Mouse (Mus musculus) kidney, embryonic 15.5 days (tissue): Measurements from ENCODE around the gene Gm11236. TPM values are rescaled to one million over a fixed set of nuclear protein-coding genes. Genes with fewer than 3 reads are reported as not detected.
"Not testable (repeated sequence)": the region's sequence is repeated elsewhere in the genome, so short reads cannot be mapped to it uniquely, and the experiment has no call there.

Source experiments
- ATAC-seq: fragments of 200-750 bp; cut with Nextera tagmentation; replicated peaks from 2 replicates; pipeline ENCODE4 v1.8.0; 2017; ENCODE audit warnings: moderate TSS enrichment; ENCODE audit not compliant: low FRiP score
- H3K27ac ChIP-seq: fragments of 300-500 bp; sonication (generic); 2 replicates; pipeline ENCODE4 v1.5.1; 2015; ENCODE audit warnings: mild to moderate bottlenecking, inconsistent platforms
- H3K27me3 ChIP-seq: fragments of 300-500 bp; sonication (generic); 2 replicates; pipeline ENCODE4 v1.6.1; 2015; ENCODE audit warnings: inconsistent platforms
- H3K36me3 ChIP-seq: fragments of 300-500 bp; sonication (generic); 2 replicates; pipeline ENCODE4 v1.6.1; 2015; ENCODE audit warnings: inconsistent platforms
- H3K4me1 ChIP-seq: fragments of 300-500 bp; sonication (generic); 2 replicates; pipeline ENCODE4 v1.6.1; 2015; ENCODE audit warnings: inconsistent platforms
- H3K4me2 ChIP-seq: fragments of 300-500 bp; sonication (generic); 2 replicates; pipeline ENCODE4 v1.6.1; 2015; ENCODE audit warnings: moderate library complexity, mild to moderate bottlenecking, inconsistent platforms
- H3K4me3 ChIP-seq: fragments of 300-500 bp; sonication (generic); replicated peaks from 2 replicates; pipeline ENCODE4 v1.5.1; 2015; ENCODE audit warnings: mild to moderate bottlenecking, inconsistent platforms
- H3K9ac ChIP-seq: fragments of 300-500 bp; sonication (generic); 2 replicates; pipeline ENCODE4 v1.6.1; 2015; ENCODE audit warnings: mild to moderate bottlenecking, inconsistent platforms
- H3K9me3 ChIP-seq: fragments of 300-500 bp; sonication (generic); replicated peaks from 2 replicates; pipeline ENCODE4 v1.6.1; 2016; ENCODE audit warnings: inconsistent platforms
- WGBS: fragments of 180-500 bp; shearing (Covaris S2); methylation state at CpG from one replicate; pipeline ENCODE4 v1.1.7; 2015; ENCODE audit warnings: mixed read lengths; 5-methylcytosine and 5-hydroxymethylcytosine counted together
- polyA plus RNA-seq: library from polyadenylated mRNA; unstranded; fragments of >200 nt; fragmentation: Nextera tagmentation; extraction: Ambion mirVana; gene quantifications from 2 replicates; pipeline ENCODE4 v1.2.1, GENCODE M21; 2015

Gene Gm11236
- not detected in 2 replicates for polyA plus RNA-seq

DNA sequence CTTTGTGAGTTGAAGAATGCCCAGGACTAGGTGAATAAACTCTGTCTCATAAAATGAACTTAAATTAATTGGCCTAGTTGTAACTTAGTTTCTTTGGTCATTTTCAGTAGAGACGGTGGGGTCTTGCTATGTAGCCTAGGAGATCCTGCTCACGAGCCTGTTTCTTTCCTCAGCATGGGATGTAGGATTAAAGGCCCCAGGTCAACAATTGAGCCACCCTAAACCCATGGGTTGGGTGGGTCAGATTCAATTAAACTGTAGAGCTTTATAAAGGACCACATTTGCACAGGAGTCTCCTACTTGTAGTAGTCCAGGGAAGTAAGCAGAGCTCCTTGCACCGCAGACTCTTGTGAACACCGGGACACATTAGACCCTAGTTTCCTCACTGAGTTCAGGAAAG is at the start of gene Gm11236:
Gene Gm11236, plus strand, starts transcription at position 301 of the 400 bp plus-strand sequence.
- not testable (repeated sequence) for H3K27me3 ChIP-seq, H3K9ac ChIP-seq, H3K4me2 ChIP-seq, H3K4me1 ChIP-seq, H3K4me3 ChIP-seq, ATAC-seq, H3K36me3 ChIP-seq, H3K9me3 ChIP-seq, H3K27ac ChIP-seq
- WGBS, result no CpG with 5 or more reads among the region's 4 CpGs

DNA sequence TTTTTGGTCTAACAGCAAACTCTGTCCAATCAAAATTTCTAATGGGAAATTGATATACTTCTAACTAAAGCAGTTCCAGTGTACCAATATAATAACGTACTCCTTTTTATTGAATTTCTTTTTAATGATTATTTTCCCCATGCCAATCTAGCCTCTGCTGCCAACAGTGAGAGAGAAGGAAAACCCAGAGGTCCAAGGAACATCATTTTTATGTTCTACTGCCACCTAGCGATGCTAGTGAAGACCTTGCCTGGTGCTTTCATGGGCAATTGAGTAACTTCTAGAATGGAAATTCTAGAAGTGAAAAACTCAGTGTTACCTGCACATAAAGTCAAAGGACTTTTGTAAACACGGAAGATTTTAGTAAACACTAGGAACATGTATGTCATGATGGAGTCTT is 38.7 kb upstream of the Gm11236 start:
- no peak overlapping the region for H3K9ac ChIP-seq
- no peaks in the 10 kb centered on the region for H3K27me3 ChIP-seq
- H3K9me3 ChIP-seq, result no peaks in the 10 kb centered on the region
- no peaks in the 10 kb centered on the region for H3K36me3 ChIP-seq
- no peak for ATAC-seq
- WGBS, result 10% methylated on average over 3 of the region's 3 CpGs
- H3K4me1 ChIP-seq, result no peaks in the 10 kb centered on the region
- H3K27ac ChIP-seq, result no peak overlapping the region
- no peak overlapping the region for H3K4me3 ChIP-seq
- no peak overlapping the region for H3K4me2 ChIP-seq

DNA sequence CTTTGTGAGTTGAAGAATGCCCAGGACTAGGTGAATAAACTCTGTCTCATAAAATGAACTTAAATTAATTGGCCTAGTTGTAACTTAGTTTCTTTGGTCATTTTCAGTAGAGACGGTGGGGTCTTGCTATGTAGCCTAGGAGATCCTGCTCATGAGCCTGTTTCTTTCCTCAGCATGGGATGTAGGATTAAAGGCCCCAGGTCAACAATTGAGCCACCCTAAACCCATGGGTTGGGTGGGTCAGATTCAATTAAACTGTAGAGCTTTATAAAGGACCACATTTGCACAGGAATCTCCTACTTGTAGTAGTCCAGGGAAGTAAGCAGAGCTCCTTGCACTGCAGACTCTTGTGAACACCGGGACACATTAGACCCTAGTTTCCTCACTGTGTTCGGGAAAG is 30.3 kb upstream of the Gm11236 start, which contains the start of gene Gm11238:
Gene Gm11238, plus strand, starts transcription at position 301 of the 400 bp plus-strand sequence.
- not testable (repeated sequence) for H3K27ac ChIP-seq, H3K9me3 ChIP-seq, ATAC-seq, H3K27me3 ChIP-seq, H3K4me3 ChIP-seq, H3K9ac ChIP-seq, H3K4me1 ChIP-seq, H3K36me3 ChIP-seq, H3K4me2 ChIP-seq
- no CpG with 5 or more reads among the region's 3 CpGs for WGBS

DNA sequence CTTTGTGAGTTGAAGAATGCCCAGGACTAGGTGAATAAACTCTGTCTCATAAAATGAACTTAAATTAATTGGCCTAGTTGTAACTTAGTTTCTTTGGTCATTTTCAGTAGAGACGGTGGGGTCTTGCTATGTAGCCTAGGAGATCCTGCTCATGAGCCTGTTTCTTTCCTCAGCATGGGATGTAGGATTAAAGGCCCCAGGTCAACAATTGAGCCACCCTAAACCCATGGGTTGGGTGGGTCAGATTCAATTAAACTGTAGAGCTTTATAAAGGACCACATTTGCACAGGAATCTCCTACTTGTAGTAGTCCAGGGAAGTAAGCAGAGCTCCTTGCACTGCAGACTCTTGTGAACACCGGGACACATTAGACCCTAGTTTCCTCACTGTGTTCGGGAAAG is 15.2 kb upstream of the Gm11236 start, which contains the start of gene Gm11237:
Gene Gm11237, plus strand, starts transcription at position 301 of the 400 bp plus-strand sequence.
- not testable (repeated sequence) for H3K9me3 ChIP-seq, ATAC-seq, H3K27ac ChIP-seq, H3K4me2 ChIP-seq, H3K9ac ChIP-seq, H3K4me1 ChIP-seq, H3K36me3 ChIP-seq, H3K27me3 ChIP-seq, H3K4me3 ChIP-seq
- WGBS, result no CpG with 5 or more reads among the region's 3 CpGs

DNA sequence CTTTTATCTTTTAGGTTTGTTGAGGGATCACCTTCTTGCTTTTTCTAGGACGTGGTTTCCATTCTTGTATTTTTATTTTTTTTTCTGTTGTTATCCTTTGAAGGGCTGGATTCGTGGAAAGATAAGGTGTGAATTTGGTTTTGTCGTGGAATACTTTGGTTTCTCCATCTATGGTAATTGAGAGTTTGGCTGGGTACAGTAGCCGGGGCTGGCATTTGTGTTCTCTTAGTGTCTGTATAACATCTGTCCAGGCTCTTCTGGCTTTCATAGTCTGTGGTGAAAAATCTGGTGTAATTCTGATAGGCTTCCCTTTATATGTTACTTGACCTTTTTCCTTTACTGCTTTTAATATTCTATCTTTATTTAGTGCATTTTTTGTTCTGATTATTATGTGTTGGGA is 23.9 kb downstream of the Gm11236 start:
- H3K4me2 ChIP-seq, ATAC-seq, H3K36me3 ChIP-seq, H3K9ac ChIP-seq, H3K4me3 ChIP-seq, H3K4me1 ChIP-seq, H3K9me3 ChIP-seq, H3K27me3 ChIP-seq, H3K27ac ChIP-seq: not testable (repeated sequence)
- WGBS, result 88% methylated on average over 4 of the region's 4 CpGs

DNA sequence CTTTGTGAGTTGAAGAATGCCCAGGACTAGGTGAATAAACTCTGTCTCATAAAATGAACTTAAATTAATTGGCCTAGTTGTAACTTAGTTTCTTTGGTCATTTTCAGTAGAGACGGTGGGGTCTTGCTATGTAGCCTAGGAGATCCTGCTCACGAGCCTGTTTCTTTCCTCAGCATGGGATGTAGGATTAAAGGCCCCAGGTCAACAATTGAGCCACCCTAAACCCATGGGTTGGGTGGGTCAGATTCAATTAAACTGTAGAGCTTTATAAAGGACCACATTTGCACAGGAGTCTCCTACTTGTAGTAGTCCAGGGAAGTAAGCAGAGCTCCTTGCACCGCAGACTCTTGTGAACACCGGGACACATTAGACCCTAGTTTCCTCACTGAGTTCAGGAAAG is 30.1 kb downstream of the Gm11236 start, which contains the start of gene Gm11239:
Gene Gm11239, plus strand, starts transcription at position 301 of the 400 bp plus-strand sequence.
- not testable (repeated sequence) for H3K36me3 ChIP-seq, H3K27me3 ChIP-seq, H3K4me1 ChIP-seq, H3K4me2 ChIP-seq, H3K4me3 ChIP-seq, H3K9ac ChIP-seq, ATAC-seq, H3K9me3 ChIP-seq, H3K27ac ChIP-seq
- WGBS, result no CpG with 5 or more reads among the region's 4 CpGs

DNA sequence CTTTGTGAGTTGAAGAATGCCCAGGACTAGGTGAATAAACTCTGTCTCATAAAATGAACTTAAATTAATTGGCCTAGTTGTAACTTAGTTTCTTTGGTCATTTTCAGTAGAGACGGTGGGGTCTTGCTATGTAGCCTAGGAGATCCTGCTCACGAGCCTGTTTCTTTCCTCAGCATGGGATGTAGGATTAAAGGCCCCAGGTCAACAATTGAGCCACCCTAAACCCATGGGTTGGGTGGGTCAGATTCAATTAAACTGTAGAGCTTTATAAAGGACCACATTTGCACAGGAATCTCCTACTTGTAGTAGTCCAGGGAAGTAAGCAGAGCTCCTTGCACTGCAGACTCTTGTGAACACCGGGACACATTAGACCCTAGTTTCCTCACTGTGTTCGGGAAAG is 45.3 kb downstream of the Gm11236 start, which contains the start of gene Gm428:
Gene Gm428, plus strand, starts transcription at position 301 of the 400 bp plus-strand sequence.
- not testable (repeated sequence) for H3K9ac ChIP-seq, H3K27me3 ChIP-seq, H3K4me2 ChIP-seq, H3K36me3 ChIP-seq, H3K27ac ChIP-seq, H3K4me3 ChIP-seq, ATAC-seq, H3K4me1 ChIP-seq, H3K9me3 ChIP-seq
- WGBS, result 85% methylated on average over 1 of the region's 4 CpGs

Other genes with a start within 250 kb of the Gm11236 start
- not detected in 2 replicates for gene Gm11487, start 233.0 kb upstream of the Gm11236 start, polyA plus RNA-seq
- not detected in 2 replicates for gene Gm11238, start 30.2 kb upstream of the Gm11236 start, polyA plus RNA-seq
- gene Gm11237, start 15.1 kb upstream of the Gm11236 start, polyA plus RNA-seq, result not detected in 2 replicates
- gene Gm11239, start 30.2 kb downstream of the Gm11236 start, polyA plus RNA-seq, result not detected in 2 replicates
- gene Gm428, start 45.4 kb downstream of the Gm11236 start, polyA plus RNA-seq, result not detected in 2 replicates
- gene Rasef, start 152.9 kb downstream of the Gm11236 start, polyA plus RNA-seq, result 6.6 and 7.5 TPM in 2 replicates
- not detected in 2 replicates for gene Gm11758, start 238.1 kb downstream of the Gm11236 start, polyA plus RNA-seq